Mouse (Mus musculus): Measurements from ENCODE around the gene Vipas39. TPM values are rescaled to one million over a fixed set of nuclear protein-coding genes. Genes with fewer than 3 reads are reported as not detected.
"Not testable (repeated sequence)": the region's sequence is repeated elsewhere in the genome, so short reads cannot be mapped to it uniquely, and the experiment has no call there.

The Vipas39 gene
- polyA plus RNA-seq, 1 experiment from 2014 or later = 63.6 TPM

DNA sequence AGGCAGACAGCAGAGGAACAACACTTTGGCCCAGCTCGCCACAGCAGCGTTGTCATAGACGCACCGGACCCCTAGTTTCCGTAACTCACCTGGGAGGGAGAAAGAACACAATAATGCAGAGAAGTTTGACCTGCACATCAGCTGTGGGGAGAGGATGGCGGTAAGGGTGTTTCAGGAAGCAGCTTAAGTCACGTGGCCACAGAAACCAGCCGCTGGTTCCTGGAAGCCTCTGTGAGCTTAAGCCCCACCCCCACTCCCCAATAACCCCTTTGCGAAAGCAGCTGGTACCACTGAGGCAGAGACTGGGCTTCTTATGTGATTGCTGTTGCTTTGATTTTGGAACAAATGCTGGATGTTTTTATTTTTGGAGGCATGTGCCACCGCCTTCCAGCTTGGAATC lies 41.1 kb downstream of the Vipas39 start:
- in situ Hi-C loops (cut with MboI; ENCODE audit: low pct_unique_long_range_greater_than_20kb) = no loop called here
- CTCF ChIA-PET = no interaction called here
- DNase-seq (ENCODE audit: low read depth, low spot score) = no peak
- POLR2A ChIA-PET = no interaction called here
- ATAC-seq = no peak
- TF ChIP-seq CTCF (IDR thresholded peaks at IDR 0.05) = no peak
- H3K27me3 ChIP-seq = no peaks in the 10 kb centered on the region

DNA sequence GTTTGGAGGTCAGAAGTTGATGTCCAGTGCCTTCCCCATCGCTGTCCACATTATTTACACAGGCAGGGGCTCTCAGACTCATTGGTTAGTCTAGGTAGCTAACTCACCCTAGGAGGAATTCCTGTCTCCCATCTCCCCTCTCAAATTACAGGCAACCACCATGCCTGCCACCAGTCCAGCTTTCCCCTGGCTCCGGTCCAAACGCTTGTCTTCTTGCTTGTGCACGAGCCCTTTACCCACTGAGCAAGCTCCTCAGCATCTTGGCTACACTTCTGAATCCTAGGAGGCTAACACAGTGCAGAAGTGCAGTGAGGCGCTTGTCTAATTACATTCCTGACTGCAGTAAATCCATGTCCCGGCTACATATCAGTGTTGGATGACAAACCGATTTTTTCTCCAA lies 46.7 kb downstream of the Vipas39 start:
- ATAC-seq (peak; percentile 65), DNase-seq (ENCODE audit: low read depth, low spot score) (peak; percentile 20)
- ChIA-PET CTCF (interaction anchor here (0.6 kb wide), 1 partner anchor 45 kb away, joined by 3 read pairs; no protein-coding TSS in a partner anchor), POLR2A (no interaction called here)
- no peaks in the 10 kb centered on the region for H3K27me3 ChIP-seq
- no peak for TF ChIP-seq CTCF (IDR thresholded peaks at IDR 0.05)
- in situ Hi-C loops (cut with MboI; ENCODE audit: low pct_unique_long_range_greater_than_20kb) = no loop called here

- POLR2A ChIA-PET = no interaction called here
- no peak for TF ChIP-seq CTCF (IDR thresholded peaks at IDR 0.05)
These were observed 48.5 kb downstream of the Vipas39 start for GRCm38 (mm10) chr12:87217596-87217995.

DNA sequence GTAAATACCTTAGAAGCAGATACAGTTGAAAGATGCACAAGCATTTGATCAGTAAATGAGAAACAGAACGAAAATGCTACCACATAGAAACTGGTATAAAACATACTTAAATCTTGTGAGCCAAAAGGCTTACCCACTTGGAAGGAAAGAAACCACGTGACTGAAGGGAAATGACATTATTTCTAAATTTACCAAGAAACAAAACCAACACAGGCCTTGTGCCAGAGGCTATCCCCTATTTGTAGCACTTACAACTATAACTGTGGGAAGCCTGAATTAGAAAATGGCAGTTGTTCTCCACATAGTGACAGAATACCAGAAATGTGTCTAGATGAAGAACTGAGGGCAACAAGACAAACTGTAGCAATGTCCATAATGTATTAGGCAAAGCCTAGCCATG lies 50.0 kb downstream of the Vipas39 start:
- DNase-seq (ENCODE audit: low read depth, low spot score) (no peak), ATAC-seq (no peak)
- ChIA-PET CTCF (no interaction called here), POLR2A (no interaction called here)
- H3K27me3 ChIP-seq = no peaks in the 10 kb centered on the region
- TF ChIP-seq CTCF (IDR thresholded peaks at IDR 0.05) = no peak
- in situ Hi-C loops (cut with MboI; ENCODE audit: low pct_unique_long_range_greater_than_20kb) = no loop called here

More at GRCm38 (mm10) chr12:87217596-87217995, 48.5 kb downstream of the Vipas39 start:
- in situ Hi-C loops (cut with MboI; ENCODE audit: low pct_unique_long_range_greater_than_20kb) = no loop called here
- ATAC-seq = no peak
- no peak for DNase-seq (ENCODE audit: low read depth, low spot score)
- CTCF ChIA-PET = no interaction called here
- no peaks in the 10 kb centered on the region for H3K27me3 ChIP-seq

GRCm38 (mm10) chr12:87212844-87213606 lies 53.0 kb downstream of the Vipas39 start:
- TF ChIP-seq CTCF (IDR thresholded peaks at IDR 0.05) = no peak
- in situ Hi-C loops (cut with MboI; ENCODE audit: low pct_unique_long_range_greater_than_20kb) = no loop called here
- ATAC-seq (no peak), DNase-seq (ENCODE audit: low read depth, low spot score) (no peak)
- ChIA-PET POLR2A (no interaction called here), CTCF (no interaction called here)
- H3K27me3 ChIP-seq = no peaks in the 10 kb centered on the region

DNA sequence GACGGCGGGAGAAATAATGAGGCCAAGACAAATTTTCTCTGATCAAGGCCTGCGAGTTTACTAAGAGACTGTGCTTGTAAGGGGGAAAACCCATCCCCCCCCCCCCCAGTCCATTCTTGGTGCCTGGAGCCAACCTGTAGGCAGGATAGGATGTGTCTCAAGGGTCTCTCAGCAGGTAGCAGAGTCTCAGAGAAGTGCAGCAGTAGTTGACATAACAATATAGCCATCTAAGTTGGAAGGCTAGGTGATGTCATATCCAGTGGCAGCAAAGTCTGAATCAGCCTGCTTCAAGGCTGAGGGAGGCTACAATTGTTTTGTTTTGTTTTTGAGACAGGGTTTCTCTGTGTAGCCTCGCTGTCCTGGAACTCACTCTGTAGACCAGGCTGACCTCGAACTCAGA lies 60.3 kb downstream of the Vipas39 start:
- ATAC-seq; CTCF ChIA-PET; H3K27me3 ChIP-seq; DNase-seq (ENCODE audit: low read depth, low spot score); in situ Hi-C loops (cut with MboI; ENCODE audit: low pct_unique_long_range_greater_than_20kb); POLR2A ChIA-PET: not testable (repeated sequence)

DNA sequence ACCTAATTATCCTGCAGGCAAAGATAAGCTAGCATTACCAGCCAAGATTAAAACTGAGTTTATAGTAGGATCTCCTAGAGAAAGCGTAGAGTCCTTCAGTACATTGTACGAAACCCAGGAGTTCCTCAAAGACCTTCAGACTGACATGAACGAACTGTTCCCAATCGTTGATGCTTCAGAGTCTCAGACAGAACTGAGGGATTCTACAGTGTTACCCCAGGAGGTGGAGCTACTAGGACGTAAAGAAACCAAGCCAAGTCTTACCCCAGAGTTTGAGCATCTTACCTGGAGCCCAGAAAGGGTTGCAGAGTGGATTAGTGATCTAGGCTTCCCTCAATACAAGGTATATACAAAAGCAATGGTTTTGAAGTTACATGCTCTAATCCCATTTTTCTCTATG lies 64.4 kb downstream of the Vipas39 start:
- POLR2A ChIA-PET = no interaction called here
- CTCF ChIA-PET = no interaction called here
- in situ Hi-C loops (cut with MboI; ENCODE audit: low pct_unique_long_range_greater_than_20kb) = no loop called here
- no peaks in the 10 kb centered on the region for H3K27me3 ChIP-seq
- DNase-seq (ENCODE audit: low read depth, low spot score) = no peak
- no peak for ATAC-seq
- TF ChIP-seq CTCF (IDR thresholded peaks at IDR 0.05) = no peak

GRCm38 (mm10) chr12:87199973-87200586 lies 66.0 kb downstream of the Vipas39 start, which contains the start of gene Tmed8:
TSS of gene Tmed8 (minus strand) at chr12:87200454.
- CTCF ChIA-PET = no interaction called here
- POLR2A ChIA-PET = no interaction called here
- H3K27me3 ChIP-seq = no peaks in the 10 kb centered on the region
- TF ChIP-seq CTCF (IDR thresholded peaks at IDR 0.05) = no peak
- ATAC-seq = peak; percentile 96
- in situ Hi-C loops (cut with MboI; ENCODE audit: low pct_unique_long_range_greater_than_20kb) = no loop called here
- peak; percentile 37 for DNase-seq (ENCODE audit: low read depth, low spot score)

GRCm38 (mm10) chr12:87199206-87199972 lies 66.7 kb downstream of the Vipas39 start, which contains the start of gene Samd15:
TSS of gene Samd15 (plus strand) at chr12:87199723.
- ATAC-seq (peak; percentile 58), DNase-seq (ENCODE audit: low read depth, low spot score) (no peak)
- in situ Hi-C loops (cut with MboI; ENCODE audit: low pct_unique_long_range_greater_than_20kb) = no loop called here
- ChIA-PET CTCF (no interaction called here), POLR2A (no interaction called here)
- no peaks in the 10 kb centered on the region for H3K27me3 ChIP-seq
- no peak for TF ChIP-seq CTCF (IDR thresholded peaks at IDR 0.05)

DNA sequence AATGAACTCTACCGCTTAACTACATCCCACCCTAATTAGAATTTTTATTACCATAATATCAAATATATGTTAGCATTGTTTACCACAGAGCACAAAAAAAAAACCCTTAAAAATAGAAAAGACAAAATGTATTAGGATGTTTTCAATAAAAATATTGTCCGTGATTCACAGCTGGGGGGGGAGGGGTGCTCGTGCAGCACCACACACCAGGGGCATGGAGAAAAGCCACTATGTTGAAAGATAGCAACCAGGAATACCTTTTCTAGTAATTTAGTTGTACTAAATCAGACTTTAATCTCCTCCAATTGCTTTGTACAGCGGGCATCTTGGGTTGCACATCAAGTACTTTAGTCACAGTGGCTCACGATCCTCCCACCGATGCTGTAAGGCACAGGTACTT lies 67.3 kb downstream of the Vipas39 start:
- no peaks in the 10 kb centered on the region for H3K27me3 ChIP-seq
- ChIA-PET CTCF (no interaction called here), POLR2A (no interaction called here)
- no peak for TF ChIP-seq CTCF (IDR thresholded peaks at IDR 0.05)
- in situ Hi-C loops (cut with MboI; ENCODE audit: low pct_unique_long_range_greater_than_20kb) = no loop called here
- ATAC-seq = no peak
- DNase-seq (ENCODE audit: low read depth, low spot score) = no peak

DNA sequence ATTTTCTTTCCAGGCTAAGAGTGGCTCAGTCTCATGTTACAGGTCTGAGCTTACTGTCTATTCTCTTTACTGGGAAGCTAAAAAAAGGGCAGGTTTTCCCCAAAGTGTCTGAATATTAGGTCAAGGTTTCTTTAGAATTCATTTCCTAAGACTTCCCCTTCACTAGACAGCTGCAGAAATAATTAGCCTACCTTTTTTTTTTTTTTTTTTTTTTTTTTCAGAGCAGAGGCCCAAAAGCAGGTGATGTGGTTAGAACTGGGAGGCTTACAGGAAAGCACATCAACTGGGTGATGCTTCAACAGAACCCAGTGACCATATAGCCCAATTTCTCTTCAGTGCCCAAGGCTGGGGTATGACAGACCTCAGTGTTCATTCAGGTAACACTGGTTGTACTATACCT lies 69.7 kb downstream of the Vipas39 start:
- H3K27me3 ChIP-seq = no peaks in the 10 kb centered on the region
- in situ Hi-C loops (cut with MboI; ENCODE audit: low pct_unique_long_range_greater_than_20kb) = no loop called here
- TF ChIP-seq CTCF (IDR thresholded peaks at IDR 0.05) = no peak
- ChIA-PET CTCF (interaction anchor here (1.2 to 1.3 kb wide), 2 partner anchors 37 to 54 kb away, joined by 3 read pairs; no protein-coding TSS in a partner anchor), POLR2A (interaction anchor here (0.7 kb wide), 1 partner anchor 1206 kb away, joined by 3 read pairs; no protein-coding TSS in a partner anchor)
- DNase-seq (ENCODE audit: low read depth, low spot score) (no peak), ATAC-seq (no peak)
